Mouse (Mus musculus) CH12.LX (cell line): Measurements from ENCODE around the gene Trio.

Experiments
- CTCF ChIP-seq, 2 experiments: IDR thresholded peaks in 1 of 2; conservative IDR thresholded peaks in 1 of 2; 2 replicates each; pipeline ENCODE4 v1.5.1; 2011 to 2012; ENCODE audit warnings: low read depth in 2 of 2, low read length in 2 of 2, improper control_type of control experiment in 1 of 2, inconsistent platforms in 1 of 2, mild to moderate bottlenecking in 1 of 2, moderate library complexity in 1 of 2
- E2F4 ChIP-seq: IDR thresholded peaks from 2 replicates; pipeline ENCODE4 v1.6.1; 2011; ENCODE audit warnings: low read depth, low read length, improper control_type of control experiment; ENCODE audit not compliant: insufficient replicate concordance
- SMC3 ChIP-seq: IDR thresholded peaks from 2 replicates; pipeline ENCODE4 v1.6.1; 2011; ENCODE audit warnings: low read depth, low read length, improper control_type of control experiment
- UBTF ChIP-seq: IDR thresholded peaks from 2 replicates; pipeline ENCODE4 v1.6.1; 2012; ENCODE audit warnings: low read depth, mild to moderate bottlenecking, inconsistent platforms, low read length, improper control_type of control experiment, moderate library complexity
- ZKSCAN1 ChIP-seq: IDR thresholded peaks from 2 replicates; pipeline ENCODE4 v1.6.1; 2012; ENCODE audit warnings: low read depth, inconsistent platforms, low read length, improper control_type of control experiment, borderline replicate concordance

- TF ChIP-seq CTCF (conservative IDR thresholded peaks at IDR 0.05 in 1 of 2, IDR thresholded peaks at IDR 0.05 in 1 of 2; ENCODE audit: low read depth in 2 of 2, low read length in 2 of 2), result no peak
- TF ChIP-seq ZKSCAN1, result no peak
- no peak for TF ChIP-seq UBTF
- no peak for TF ChIP-seq E2F4
- TF ChIP-seq SMC3, result no peak
These were observed 72.1 kb downstream of the Trio start for GRCm38 (mm10) chr15:27953570-27953969.
